Mouse (Mus musculus): ENCODE measurements around the gene Fzd7. TPM values are rescaled to one million over a fixed set of nuclear protein-coding genes. Genes with fewer than 3 reads are reported as not detected.
"Not testable (repeated sequence)": the region's sequence is repeated elsewhere in the genome, so short reads cannot be mapped to it uniquely, and the experiment has no call there.

Fzd7 gene
- polyA plus RNA-seq, 1 experiment from 2014 or later = 5.4 TPM

GRCm38 (mm10) chr1:59439941-59440340 is 42.3 kb upstream of the Fzd7 start:
- 63% methylated on average over 1 of the region's 1 CpGs for WGBS
- no peak overlapping the region for H3K4me3 ChIP-seq (ENCODE audit: control insufficient read depth in 1 of 2, insufficient read depth in 1 of 2, low read depth in 1 of 2, low read length in 2 of 2)
- no peaks in the 10 kb centered on the region for H3K27me3 ChIP-seq (ENCODE audit: control insufficient read depth, insufficient read depth, low read length)
- no peak for ATAC-seq (ENCODE audit: insufficient number of reproducible peaks, insufficient read depth, low FRiP score, low read depth)
- no peak overlapping the region for H3K4me2 ChIP-seq (ENCODE audit: low read length)
- no peaks in the 10 kb centered on the region for H3K9me3 ChIP-seq (ENCODE audit: control insufficient read depth, low read length)
- H3K36me3 ChIP-seq (ENCODE audit: control insufficient read depth, insufficient read depth, low read length) = no peaks in the 10 kb centered on the region
- H3K9ac ChIP-seq (ENCODE audit: low read length) = no peak overlapping the region
- H3K4me1 ChIP-seq (ENCODE audit: control insufficient read depth in 2 of 2, insufficient read depth in 2 of 2, low read length in 2 of 2) = no peaks in the 10 kb centered on the region
- H3K27ac ChIP-seq (replicated peaks in 1 of 2; ENCODE audit: control insufficient read depth in 1 of 2, insufficient read depth in 1 of 2, low read depth in 2 of 2, low read length in 2 of 2) = no peak overlapping the region

GRCm38 (mm10) chr1:59442721-59443120 is 39.5 kb upstream of the Fzd7 start:
- not testable (repeated sequence) for ATAC-seq (ENCODE audit: insufficient number of reproducible peaks, insufficient read depth, low FRiP score, low read depth)
- 91% methylated on average over 14 of the region's 14 CpGs for WGBS

GRCm38 (mm10) chr1:59444127-59444660 is 38.0 kb upstream of the Fzd7 start:
- Histone ChIP-seq H3K27me3 (ENCODE audit: control insufficient read depth, insufficient read depth, low read length) (peaks cover 15% of the 10 kb centered on the region; the same call in 1 of the 2 replicates), H3K9me3 (ENCODE audit: control insufficient read depth, low read length) (no peaks in the 10 kb centered on the region), H3K27ac (replicated peaks in 1 of 2; ENCODE audit: control insufficient read depth in 1 of 2, insufficient read depth in 1 of 2, low read depth in 2 of 2, low read length in 2 of 2) (no peak overlapping the region), H3K9ac (ENCODE audit: low read length) (no peak overlapping the region), H3K4me1 (ENCODE audit: control insufficient read depth in 2 of 2, insufficient read depth in 2 of 2, low read length in 2 of 2) (peaks cover 0 to 3% of the 10 kb centered on the region in 2 experiments; a peak in 1 of 4 replicates), H3K4me2 (ENCODE audit: low read length) (no peak overlapping the region), H3K4me3 (ENCODE audit: control insufficient read depth in 1 of 2, insufficient read depth in 1 of 2, low read depth in 1 of 2, low read length in 2 of 2) (no peak overlapping the region), H3K36me3 (ENCODE audit: control insufficient read depth, insufficient read depth, low read length) (no peaks in the 10 kb centered on the region)
- 68% methylated on average over 3 of the region's 3 CpGs for WGBS
- no peak for ATAC-seq (ENCODE audit: insufficient number of reproducible peaks, insufficient read depth, low FRiP score, low read depth)

More at GRCm38 (mm10) chr1:59442721-59443120, 39.5 kb upstream of the Fzd7 start:
- H3K9me3 ChIP-seq (ENCODE audit: control insufficient read depth, low read length); H3K27ac ChIP-seq (replicated peaks in 1 of 2; ENCODE audit: control insufficient read depth in 1 of 2, insufficient read depth in 1 of 2, low read depth in 2 of 2, low read length in 2 of 2); H3K4me3 ChIP-seq (ENCODE audit: control insufficient read depth in 1 of 2, insufficient read depth in 1 of 2, low read depth in 1 of 2, low read length in 2 of 2); H3K4me2 ChIP-seq (ENCODE audit: low read length); H3K4me1 ChIP-seq (ENCODE audit: control insufficient read depth in 2 of 2, insufficient read depth in 2 of 2, low read length in 2 of 2); H3K9ac ChIP-seq (ENCODE audit: low read length); H3K27me3 ChIP-seq (ENCODE audit: control insufficient read depth, insufficient read depth, low read length); H3K36me3 ChIP-seq (ENCODE audit: control insufficient read depth, insufficient read depth, low read length): not testable (repeated sequence)

DNA sequence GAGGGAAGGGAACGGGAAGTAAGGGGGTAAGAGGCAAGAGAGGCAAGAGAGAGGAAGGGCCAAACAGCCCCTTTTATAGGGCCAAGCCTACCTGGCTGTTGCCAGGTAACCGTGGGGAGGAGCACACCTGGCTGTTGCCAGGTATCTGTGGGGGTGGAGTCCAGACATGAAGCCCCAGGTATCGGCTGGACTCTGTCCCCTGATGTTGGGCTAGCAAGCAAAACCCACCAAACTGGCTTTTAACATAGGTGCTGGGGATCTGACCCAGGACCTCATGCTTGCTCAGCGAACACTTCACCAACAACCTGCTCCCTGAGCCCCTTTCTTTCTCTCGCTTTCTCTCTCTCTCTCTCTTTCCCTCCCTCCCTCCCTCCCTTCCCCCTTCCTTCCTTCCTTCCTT is 37.0 kb upstream of the Fzd7 start:
- H3K27ac ChIP-seq (replicated peaks in 1 of 2; ENCODE audit: control insufficient read depth in 1 of 2, insufficient read depth in 1 of 2, low read depth in 2 of 2, low read length in 2 of 2) = no peak overlapping the region
- H3K4me2 ChIP-seq (ENCODE audit: low read length) = no peak overlapping the region
- no peaks in the 10 kb centered on the region for H3K36me3 ChIP-seq (ENCODE audit: control insufficient read depth, insufficient read depth, low read length)
- peaks cover 15% of the 10 kb centered on the region; the same call in 1 of the 2 replicates for H3K27me3 ChIP-seq (ENCODE audit: control insufficient read depth, insufficient read depth, low read length)
- no peak overlapping the region for H3K4me3 ChIP-seq (ENCODE audit: control insufficient read depth in 1 of 2, insufficient read depth in 1 of 2, low read depth in 1 of 2, low read length in 2 of 2)
- H3K9ac ChIP-seq (ENCODE audit: low read length) = no peak overlapping the region
- no peaks in the 10 kb centered on the region for H3K9me3 ChIP-seq (ENCODE audit: control insufficient read depth, low read length)
- ATAC-seq (ENCODE audit: insufficient number of reproducible peaks, insufficient read depth, low FRiP score, low read depth) = no peak
- WGBS = 81% methylated on average over 5 of the region's 5 CpGs
- peaks cover 0 to 3% of the 10 kb centered on the region in 2 experiments; a peak in 1 of 4 replicates for H3K4me1 ChIP-seq (ENCODE audit: control insufficient read depth in 2 of 2, insufficient read depth in 2 of 2, low read length in 2 of 2)

DNA sequence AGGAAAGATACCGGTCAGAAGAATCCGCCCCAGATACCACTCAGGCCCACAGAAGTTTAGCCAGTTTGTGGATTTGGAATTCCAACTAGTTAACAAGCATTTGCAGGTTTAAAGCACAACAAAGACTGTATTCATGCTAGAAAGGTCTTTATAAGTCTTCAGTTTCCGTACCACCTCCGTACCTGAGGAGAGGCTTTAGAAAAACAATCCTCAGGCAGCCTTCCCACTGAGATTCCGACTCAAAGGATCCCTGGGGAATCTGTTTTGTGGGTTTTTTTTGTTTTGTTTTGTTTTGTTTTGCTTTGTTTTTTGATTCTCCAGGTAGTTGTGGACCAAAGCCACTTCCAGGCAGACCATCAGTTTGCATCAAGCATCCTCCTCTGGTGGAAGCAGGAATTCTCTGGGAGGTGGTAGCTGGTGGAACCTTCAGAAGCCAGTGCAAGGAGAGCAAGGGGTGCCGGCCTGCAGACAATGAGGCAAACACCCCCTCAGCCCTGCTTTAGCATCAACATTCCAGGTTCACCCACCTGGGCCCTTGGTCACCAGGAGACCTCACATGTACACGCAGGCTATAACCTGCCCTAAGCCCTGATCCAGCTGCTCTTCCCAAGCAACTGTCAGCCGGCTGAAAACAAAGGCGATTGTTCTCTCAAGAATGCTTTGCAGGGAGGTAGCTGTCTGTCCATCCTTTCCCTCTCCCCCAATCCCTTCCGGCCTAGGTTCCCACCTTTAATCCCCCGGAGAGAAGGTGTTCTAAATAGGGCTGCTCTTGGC is 33.5 kb upstream of the Fzd7 start:
- peaks cover 0 to 3% of the 10 kb centered on the region in 2 experiments; a peak in 1 of 4 replicates for H3K4me1 ChIP-seq (ENCODE audit: control insufficient read depth in 2 of 2, insufficient read depth in 2 of 2, low read length in 2 of 2)
- no peak overlapping the region for H3K27ac ChIP-seq (replicated peaks in 1 of 2; ENCODE audit: control insufficient read depth in 1 of 2, insufficient read depth in 1 of 2, low read depth in 2 of 2, low read length in 2 of 2)
- H3K36me3 ChIP-seq (ENCODE audit: control insufficient read depth, insufficient read depth, low read length) = no peaks in the 10 kb centered on the region
- H3K27me3 ChIP-seq (ENCODE audit: control insufficient read depth, insufficient read depth, low read length) = peaks cover 15% of the 10 kb centered on the region; the same call in 1 of the 2 replicates
- H3K9ac ChIP-seq (ENCODE audit: low read length) = no peak overlapping the region
- H3K9me3 ChIP-seq (ENCODE audit: control insufficient read depth, low read length) = 0 out of 2 replicates have a peak, but pooled peaks cover 3% of the 10 kb centered on the region
- H3K4me2 ChIP-seq (ENCODE audit: low read length) = peak overlapping the region; percentile 34; the same call in 1 of the 2 replicates
- no peak overlapping the region for H3K4me3 ChIP-seq (ENCODE audit: control insufficient read depth in 1 of 2, insufficient read depth in 1 of 2, low read depth in 1 of 2, low read length in 2 of 2)
- WGBS = 49% methylated on average over 11 of the region's 11 CpGs
- ATAC-seq (ENCODE audit: insufficient number of reproducible peaks, insufficient read depth, low FRiP score, low read depth) = no peak

- peak overlapping the region; percentile 34 for H3K4me2 ChIP-seq (ENCODE audit: low read length)
- no peak overlapping the region for H3K9ac ChIP-seq (ENCODE audit: low read length)
Observed at GRCm38 (mm10) chr1:59449423-59449822, 32.8 kb upstream of the Fzd7 start.

DNA sequence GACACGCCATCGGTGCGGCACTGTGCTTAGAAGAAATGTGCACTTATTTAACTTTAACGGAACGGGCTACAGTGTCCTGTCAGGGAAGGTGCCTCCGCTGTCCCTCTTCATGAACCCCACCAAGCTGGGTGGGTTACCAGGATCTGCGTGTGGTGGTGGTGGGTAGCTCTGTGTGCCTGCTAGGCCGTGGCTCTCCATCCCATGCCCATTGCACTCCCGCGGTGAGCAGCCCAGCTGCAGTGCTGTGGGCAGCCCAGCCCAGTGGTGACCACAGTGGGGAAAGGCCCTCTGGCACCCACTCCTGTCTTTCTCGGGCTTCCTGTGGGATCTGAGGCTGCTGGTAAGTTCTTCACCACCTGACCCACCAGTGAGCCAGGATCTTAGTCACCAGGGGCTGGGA is 31.3 kb upstream of the Fzd7 start:
- Histone ChIP-seq H3K9me3 (ENCODE audit: control insufficient read depth, low read length) (0 out of 2 replicates have a peak, but pooled peaks cover 3% of the 10 kb centered on the region), H3K36me3 (ENCODE audit: control insufficient read depth, insufficient read depth, low read length) (no peaks in the 10 kb centered on the region), H3K9ac (ENCODE audit: low read length) (no peak overlapping the region), H3K27me3 (ENCODE audit: control insufficient read depth, insufficient read depth, low read length) (peaks cover 15% of the 10 kb centered on the region; the same call in 1 of the 2 replicates), H3K27ac (replicated peaks in 1 of 2; ENCODE audit: control insufficient read depth in 1 of 2, insufficient read depth in 1 of 2, low read depth in 2 of 2, low read length in 2 of 2) (no peak overlapping the region), H3K4me1 (ENCODE audit: control insufficient read depth in 2 of 2, insufficient read depth in 2 of 2, low read length in 2 of 2) (peaks cover 0 to 3% of the 10 kb centered on the region in 2 experiments; a peak in 1 of 4 replicates), H3K4me2 (ENCODE audit: low read length) (no peak overlapping the region), H3K4me3 (ENCODE audit: control insufficient read depth in 1 of 2, insufficient read depth in 1 of 2, low read depth in 1 of 2, low read length in 2 of 2) (no peak overlapping the region)
- ATAC-seq (ENCODE audit: insufficient number of reproducible peaks, insufficient read depth, low FRiP score, low read depth) = no peak
- WGBS = 86% methylated on average over 11 of the region's 11 CpGs

More at GRCm38 (mm10) chr1:59449423-59449822, 32.8 kb upstream of the Fzd7 start:
- H3K27ac ChIP-seq (replicated peaks in 1 of 2; ENCODE audit: control insufficient read depth in 1 of 2, insufficient read depth in 1 of 2, low read depth in 2 of 2, low read length in 2 of 2) = no peak overlapping the region
- H3K4me1 ChIP-seq (ENCODE audit: control insufficient read depth in 2 of 2, insufficient read depth in 2 of 2, low read length in 2 of 2) = peaks cover 0 to 3% of the 10 kb centered on the region in 2 experiments; a peak in 1 of 4 replicates
- ATAC-seq (ENCODE audit: insufficient number of reproducible peaks, insufficient read depth, low FRiP score, low read depth) = no peak
- 0 out of 2 replicates have a peak, but pooled peaks cover 3% of the 10 kb centered on the region for H3K9me3 ChIP-seq (ENCODE audit: control insufficient read depth, low read length)
- no peak overlapping the region for H3K4me3 ChIP-seq (ENCODE audit: control insufficient read depth in 1 of 2, insufficient read depth in 1 of 2, low read depth in 1 of 2, low read length in 2 of 2)
- peaks cover 15% of the 10 kb centered on the region; the same call in 1 of the 2 replicates for H3K27me3 ChIP-seq (ENCODE audit: control insufficient read depth, insufficient read depth, low read length)
- 30% methylated on average over 11 of the region's 11 CpGs for WGBS
- H3K36me3 ChIP-seq (ENCODE audit: control insufficient read depth, insufficient read depth, low read length) = no peaks in the 10 kb centered on the region

Data from heart, embryonic 14.5 days (tissue).